Mouse (Mus musculus) bone marrow, adult 2 months (tissue): ENCODE results near the gene Supt20. TPM values are rescaled to one million over a fixed set of nuclear protein-coding genes. Genes with fewer than 3 reads are reported as not detected.
"Not testable (repeated sequence)": the region's sequence is repeated elsewhere in the genome, so short reads cannot be mapped to it uniquely, and the experiment has no call there.

Source experiments
- H3K27ac ChIP-seq: fragments of 200-500 bp; 2 replicates; pipeline ENCODE4 v1.5.1; 2012; ENCODE audit warnings: low read depth, mild to moderate bottlenecking, control low read depth, inconsistent platforms, low read length; ENCODE audit not compliant: control insufficient read depth, poor library complexity, insufficient read depth
- H3K4me1 ChIP-seq: fragments of 200-500 bp; 2 replicates; pipeline ENCODE4 v1.6.1; 2011; ENCODE audit warnings: low read length; ENCODE audit not compliant: control insufficient read depth, insufficient read depth
- H3K4me3 ChIP-seq: fragments of 200-500 bp; replicated peaks from 2 replicates; pipeline ENCODE3; 2011; ENCODE audit warnings: mild to moderate bottlenecking, low read depth, low read length, control low read depth; ENCODE audit not compliant: control insufficient read depth
- CTCF ChIP-seq: fragments of 200-500 bp; IDR thresholded peaks from 2 replicates; pipeline ENCODE4 v1.5.1; 2011; ENCODE audit warnings: low read length, control low read depth; ENCODE audit not compliant: control insufficient read depth, insufficient read depth
- POLR2A ChIP-seq: fragments of 200-500 bp; IDR thresholded peaks from 2 replicates; pipeline ENCODE4 v1.6.1; 2011; ENCODE audit warnings: low read depth, mild to moderate bottlenecking, control low read depth, low read length, borderline replicate concordance; ENCODE audit not compliant: control insufficient read depth
- WGBS: fragments of 180-500 bp; shearing (Covaris S2); methylation state at CpG from one replicate; pipeline ENCODE4 v1.1.7; 2018; 5-methylcytosine and 5-hydroxymethylcytosine counted together
- polyA plus RNA-seq: library from polyadenylated mRNA; stranded (reverse); fragments of >200 nt; gene quantifications from 2 replicates; pipeline ENCODE4 v1.2.4, GENCODE M21; 2011; ENCODE audit warnings: low replicate concordance; ENCODE audit not compliant: missing spikeins, insufficient read depth, insufficient read length

Gene Supt20
- polyA plus RNA-seq, 1 experiment: 60.4 TPM

DNA sequence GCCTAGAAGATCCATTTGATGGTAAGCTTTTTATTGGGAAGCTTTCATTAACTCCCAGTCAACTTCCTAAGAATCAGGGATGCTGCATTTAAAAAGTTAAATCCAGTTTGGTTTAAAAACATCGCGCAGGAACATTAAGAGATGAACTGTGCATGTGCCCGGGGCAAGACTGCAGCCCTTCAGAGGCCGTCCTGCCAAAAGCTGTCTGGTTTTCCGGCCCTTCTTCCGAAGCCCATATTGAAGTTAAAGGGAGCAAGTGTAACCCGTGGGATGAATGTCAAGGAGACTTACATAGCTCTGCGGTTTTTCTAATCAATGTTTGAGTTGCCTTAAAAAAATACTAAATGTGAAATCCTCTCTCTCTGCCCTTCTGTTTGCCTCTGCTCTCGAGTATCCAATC is 66.6 kb downstream of the Supt20 start:
- Histone ChIP-seq H3K4me3 (no peak overlapping the region), H3K27ac (no peak overlapping the region), H3K4me1 (no peaks in the 10 kb centered on the region)
- WGBS: 78% methylated on average over 9 of the region's 9 CpGs
- TF ChIP-seq CTCF (no peak), POLR2A (no peak)

DNA sequence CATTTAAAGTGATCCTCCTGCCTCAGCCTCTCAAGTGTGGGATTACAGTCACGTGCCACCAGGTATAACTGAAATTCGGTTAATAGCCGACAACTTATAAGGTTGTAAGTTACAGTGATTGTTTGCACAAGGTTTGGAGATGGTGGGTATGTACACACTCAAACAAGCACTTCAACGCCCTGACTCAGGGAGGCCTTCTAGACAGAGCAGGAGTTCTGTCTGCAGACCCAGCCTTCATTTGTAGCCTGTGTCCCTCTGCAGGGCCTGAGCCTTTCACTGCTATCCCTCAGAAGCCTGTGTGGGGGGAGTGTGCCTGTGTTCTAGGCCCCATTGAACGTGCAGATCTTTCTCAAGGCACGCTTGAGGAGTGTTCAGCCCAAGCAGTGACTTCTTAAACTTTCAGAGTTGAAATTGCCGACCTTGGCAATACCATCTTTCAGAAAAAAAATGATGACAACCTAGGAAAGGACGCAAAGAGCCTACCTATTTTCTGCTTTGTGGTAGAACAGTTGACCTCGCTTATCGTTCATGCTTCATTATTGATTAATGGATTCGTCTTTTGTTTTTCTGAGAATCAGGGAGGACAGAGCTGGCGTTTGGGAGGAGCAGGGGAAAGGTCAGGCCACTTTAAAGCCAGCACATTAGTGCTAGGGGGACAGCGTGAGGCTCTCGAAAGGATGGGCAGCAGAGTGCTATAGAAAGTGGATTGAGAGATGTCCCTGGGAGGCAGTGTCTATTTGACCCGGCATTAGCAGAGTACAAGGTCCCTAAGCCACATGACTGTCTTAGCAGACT is 67.9 kb downstream of the Supt20 start:
- no peak overlapping the region for H3K4me3 ChIP-seq
- no peak for TF ChIP-seq CTCF
- H3K4me1 ChIP-seq: no peaks in the 10 kb centered on the region
- no peak overlapping the region for H3K27ac ChIP-seq
- WGBS: 82% methylated on average over 15 of the region's 15 CpGs

DNA sequence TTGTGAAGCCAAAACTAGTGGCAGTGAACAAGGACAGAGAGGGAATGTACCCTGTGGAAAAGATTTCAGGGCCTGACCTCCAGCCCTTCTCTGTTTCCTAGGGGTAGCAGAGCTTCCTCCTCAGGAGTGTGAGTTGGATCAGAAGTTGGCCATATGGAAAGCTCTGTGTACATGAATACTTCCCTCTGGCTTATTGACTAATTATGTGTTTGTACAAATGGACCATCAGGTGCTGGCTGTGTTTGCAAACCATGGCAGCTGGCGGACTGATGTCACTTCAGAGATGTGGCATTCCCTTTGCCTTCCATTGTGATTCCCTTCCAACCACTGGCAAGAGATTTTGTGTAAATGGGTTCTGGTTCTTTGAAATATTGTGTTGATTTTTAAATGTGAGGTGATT is 68.7 kb downstream of the Supt20 start:
- H3K27ac ChIP-seq: no peak overlapping the region
- WGBS: 86% methylated on average over 1 of the region's 1 CpGs
- TF ChIP-seq CTCF: no peak
- no peak for TF ChIP-seq POLR2A
- H3K4me3 ChIP-seq: no peak overlapping the region
- no peaks in the 10 kb centered on the region for H3K4me1 ChIP-seq

DNA sequence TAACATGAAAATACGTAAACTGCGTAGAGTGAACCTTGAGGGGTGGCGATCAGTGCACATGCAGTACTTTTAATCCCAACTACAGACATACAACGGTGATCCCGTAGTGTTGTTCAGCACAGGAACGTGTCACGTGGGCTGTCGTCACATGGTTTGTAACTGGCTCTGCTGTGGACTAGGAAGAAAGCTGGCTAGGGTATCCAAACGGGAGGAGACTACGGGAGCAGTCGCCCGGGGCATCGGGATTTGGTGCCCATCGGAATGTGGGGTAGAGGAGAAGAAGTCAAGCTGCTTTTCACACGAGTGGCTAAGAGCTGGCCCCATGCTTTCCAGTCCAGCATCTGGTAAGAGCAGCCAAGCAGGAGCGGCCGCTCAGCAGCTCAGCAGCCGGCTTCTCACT is 71.8 kb downstream of the Supt20 start:
- Histone ChIP-seq H3K4me3 (no peak overlapping the region), H3K4me1 (no peaks in the 10 kb centered on the region), H3K27ac (no peak overlapping the region)
- WGBS: 83% methylated on average over 18 of the region's 18 CpGs
- TF ChIP-seq CTCF (no peak), POLR2A (no peak)

DNA sequence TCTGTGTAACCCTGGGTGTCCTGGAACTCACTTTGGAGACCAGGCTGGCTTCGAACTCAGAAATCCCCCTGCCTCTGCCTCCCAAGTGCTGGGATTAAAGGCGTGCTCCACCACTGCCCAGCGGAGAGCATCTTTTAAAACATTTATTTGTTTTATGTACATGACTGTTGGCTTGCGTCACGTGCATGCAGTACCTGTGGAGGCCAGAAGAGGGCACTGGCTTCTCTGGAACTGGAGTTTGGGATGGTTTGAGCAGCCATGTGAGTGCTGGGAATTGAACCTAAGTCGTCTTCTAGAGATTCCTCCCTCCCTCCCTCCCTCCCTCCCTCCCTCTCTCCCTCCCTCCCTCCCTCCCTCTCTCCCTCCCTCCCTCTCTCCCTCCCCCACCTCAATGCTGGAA is 72.9 kb downstream of the Supt20 start:
- not testable (repeated sequence) for H3K4me1 ChIP-seq, H3K4me3 ChIP-seq, H3K27ac ChIP-seq
- peak; percentile 48; the same call in 1 of the 2 replicates for TF ChIP-seq CTCF
- WGBS: 86% methylated on average over 6 of the region's 6 CpGs

DNA sequence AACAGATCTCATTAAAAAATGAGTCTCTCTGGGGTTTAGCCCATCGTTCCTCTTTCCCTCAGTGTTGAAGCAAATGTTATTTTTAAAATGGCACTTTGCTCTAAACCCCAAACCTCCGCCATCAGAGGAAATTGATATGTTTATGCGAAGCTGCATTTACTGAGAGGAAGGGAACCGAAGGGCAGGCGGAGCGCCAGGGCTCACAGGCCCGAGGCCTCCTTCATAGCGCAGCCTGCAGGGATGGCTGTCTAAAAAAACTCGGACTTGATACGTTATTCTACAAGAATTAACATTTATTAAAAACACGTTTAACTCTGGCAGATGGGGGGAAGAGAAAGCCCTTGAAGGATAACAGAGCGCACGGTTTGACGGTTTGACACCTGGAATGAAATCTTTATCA is 73.4 kb downstream of the Supt20 start:
- TF ChIP-seq CTCF: no peak
- TF ChIP-seq POLR2A: no peak
- Histone ChIP-seq H3K4me3 (no peak overlapping the region), H3K4me1 (no peaks in the 10 kb centered on the region), H3K27ac (no peak overlapping the region)
- WGBS: 82% methylated on average over 14 of the region's 14 CpGs

DNA sequence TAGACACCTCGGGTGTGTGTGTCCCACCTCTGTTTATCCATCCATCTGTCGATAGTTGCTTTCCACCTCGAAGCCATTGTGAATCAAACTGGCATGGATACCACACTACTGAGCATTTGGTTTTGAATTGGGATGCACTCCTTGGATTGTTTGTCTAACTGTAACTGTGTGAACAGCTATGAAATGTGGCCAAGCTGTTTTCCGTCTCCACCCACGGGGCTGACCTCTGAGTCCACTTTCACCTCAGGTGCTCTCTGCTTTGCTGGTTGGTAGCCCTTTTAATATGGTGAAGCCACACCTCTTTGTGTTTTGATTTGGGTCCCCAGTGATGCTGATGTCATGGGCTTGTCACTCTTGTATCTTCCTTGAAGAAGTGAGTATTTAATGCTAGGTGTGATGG is 74.2 kb downstream of the Supt20 start:
- H3K4me1 ChIP-seq: no peaks in the 10 kb centered on the region
- WGBS: 80% methylated on average over 5 of the region's 5 CpGs
- no peak overlapping the region for H3K27ac ChIP-seq
- no peak for TF ChIP-seq CTCF
- no peak for TF ChIP-seq POLR2A
- no peak overlapping the region for H3K4me3 ChIP-seq

DNA sequence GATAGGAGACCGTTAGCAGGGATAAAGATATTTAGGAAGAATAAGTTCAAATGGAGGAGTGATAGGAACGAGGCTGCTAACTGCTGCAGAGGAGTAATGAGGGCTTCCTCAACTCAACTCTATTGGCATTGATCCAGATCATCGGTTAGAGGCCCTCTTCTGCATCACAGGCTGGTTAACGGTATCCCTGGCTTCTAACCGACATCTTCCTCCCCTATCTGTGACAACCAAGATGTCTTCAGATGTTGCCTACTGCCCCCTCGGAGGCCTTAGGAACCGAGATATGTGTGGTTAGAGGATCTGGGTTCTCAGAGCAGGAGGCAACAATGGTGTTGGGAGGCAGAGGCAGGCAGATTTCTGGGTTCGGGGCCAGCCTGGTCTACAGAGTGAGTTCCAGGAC is 76.0 kb downstream of the Supt20 start:
- Histone ChIP-seq H3K4me1 (no peaks in the 10 kb centered on the region), H3K27ac (no peak overlapping the region), H3K4me3 (no peak overlapping the region)
- WGBS: 62% methylated on average over 8 of the region's 8 CpGs
- TF ChIP-seq POLR2A (no peak), CTCF (no peak)

DNA sequence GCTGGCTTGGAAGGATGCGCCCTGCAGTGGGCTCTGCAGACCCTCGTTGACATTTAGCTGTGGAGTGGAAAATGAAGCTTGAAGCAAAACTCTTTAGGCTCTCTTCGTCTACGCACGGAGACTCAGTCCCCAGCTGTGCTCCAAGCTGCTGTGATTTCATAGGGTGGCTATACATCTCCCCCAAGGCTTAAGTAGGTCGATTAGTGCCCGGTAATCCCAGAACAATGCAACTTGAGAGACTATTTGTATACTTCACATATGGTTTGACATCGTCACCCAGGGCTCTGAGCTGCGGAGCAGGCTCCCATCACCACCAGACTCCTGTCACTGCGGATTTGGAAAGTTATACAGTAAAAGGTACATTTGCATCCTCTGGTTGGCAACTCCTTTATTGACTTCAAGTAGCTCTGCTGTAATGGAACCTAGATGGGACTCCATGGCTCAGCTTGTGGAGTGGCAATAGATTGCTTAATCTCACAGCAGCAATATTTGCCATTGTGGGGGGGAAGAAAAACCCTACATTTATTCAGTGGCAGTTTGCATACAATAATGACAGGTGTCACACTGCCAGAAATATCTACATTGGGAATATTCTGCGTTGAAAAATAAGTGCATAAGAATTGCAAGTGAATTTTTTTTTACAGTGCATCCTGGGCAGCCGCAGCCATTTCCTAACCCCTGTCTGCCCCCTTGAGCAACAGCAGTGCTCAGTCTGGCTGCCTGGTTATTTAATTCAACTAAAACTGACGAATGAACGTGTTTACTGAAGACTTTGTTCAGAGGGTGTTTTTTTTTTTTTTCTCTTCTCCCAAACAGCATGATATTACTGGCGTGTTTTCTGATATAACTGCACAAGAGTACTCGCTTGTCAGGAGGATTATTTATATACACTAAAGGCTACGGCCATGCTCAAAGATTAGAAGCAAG is 77.0 kb downstream of the Supt20 start:
- H3K27ac ChIP-seq: no peak overlapping the region
- TF ChIP-seq CTCF: no peak
- TF ChIP-seq POLR2A: no peak
- H3K4me3 ChIP-seq: no peak overlapping the region
- H3K4me1 ChIP-seq: no peaks in the 10 kb centered on the region
- WGBS: 75% methylated on average over 17 of the region's 17 CpGs
